Comparison of ENCODE assay signal across 25 mouse cellular contexts in genomic region chr1:184068971-184069370, GRCm38 (mm10). TPM values are rescaled to one million over a fixed set of nuclear protein-coding genes. Genes with fewer than 3 reads are reported as not detected.
DNase-seq lines count a peak whose midpoint lies in the region; ATAC-seq and TF ChIP-seq lines count a peak whose summit lies in the region.
"Had no signal": no experiment of that assay in that cellular context is flagged by ENCODE, and none has a peak within 500 bp of the region (broad histone marks: within the 10 kb centered on the region; RNA-seq: fewer than 3 reads in every experiment).

No protein-coding gene starts in this region.

- no peaks in the 10 kb centered on the region for H3K9me3 ChIP-seq in liver, embryonic 11.5 days (ENCODE audit: control insufficient read depth, low read length)
- H3K9me3 ChIP-seq in MEL (replicated peaks; ENCODE audit: insufficient read depth, low read length) = no peaks in the 10 kb centered on the region
- H3K9me3 ChIP-seq: forebrain, embryonic 10.5 days; forebrain, embryonic 13.5 days; heart, embryonic 13.5 days; hindbrain, embryonic 15.5 days had no signal

- peak; percentile 51 to 67 for TF ChIP-seq EP300 in MEL (IDR thresholded peaks at IDR 0.05; ENCODE audit: low read depth in 1 of 2, low read length in 2 of 2)

- peaks cover 14% of the 10 kb centered on the region for H3K36me3 ChIP-seq in liver, adult 2 months (ENCODE audit: control insufficient read depth, insufficient read depth, low read length)
- H3K36me3 ChIP-seq in liver, embryonic 11.5 days (ENCODE audit: control insufficient read depth, insufficient read depth, low read length) = peaks cover 4% of the 10 kb centered on the region; the same call in 1 of the 2 replicates
- H3K36me3 ChIP-seq in MEL (ENCODE audit: control insufficient read depth in 1 of 2, insufficient read depth in 2 of 2, low read length in 2 of 2) = peaks cover 0 to 15% of the 10 kb centered on the region in 2 experiments; a peak in 2 of 4 replicates
- H3K36me3 ChIP-seq: G1E; hindbrain, embryonic 15.5 days had no signal

- no peak for TF ChIP-seq POLR2A in liver, adult 2 months (IDR thresholded peaks at IDR 0.05; ENCODE audit: extremely low read depth, insufficient read depth, low read length)
- no peak for TF ChIP-seq POLR2A in MEL (IDR thresholded peaks at IDR 0.05; ENCODE audit: control insufficient read depth in 1 of 2, insufficient read depth in 1 of 2, low read depth in 1 of 2, low read length in 2 of 2, poor library complexity in 1 of 2)

- no peak for TF ChIP-seq CTCF in liver, adult 2 months (IDR thresholded peaks at IDR 0.05; ENCODE audit: low read depth, low read length)
- no peak for TF ChIP-seq CTCF in MEL (IDR thresholded peaks at IDR 0.05 in 2 of 3, conservative IDR thresholded peaks at IDR 0.05 in 1 of 3; ENCODE audit: control insufficient read depth in 1 of 3, insufficient read depth in 1 of 3, low read depth in 2 of 3, low read length in 3 of 3, poor library complexity in 1 of 3, severe bottlenecking in 1 of 3)

- peak; percentile 78 for DNase-seq in heart, adult 11 months
- no peak for DNase-seq in heart, postnatal 25 days (ENCODE audit: low spot score)
- no peak for DNase-seq in liver, adult 2 months (ENCODE audit: extremely low read depth, low read depth, low spot score)
- no peak for DNase-seq in liver, embryonic 11.5 days (ENCODE audit: low spot score)
- DNase-seq in MEL (ENCODE audit: low read depth, low spot score) = peak; percentile 66
- DNase-seq in T-cell, adult 2 months (ENCODE audit: low spot score) = peak; percentile 65
- DNase-seq in frontal cortex, adult 2 months (ENCODE audit: extremely low spot score in 1 of 2, low spot score in 1 of 2) = no peak
- DNase-seq: adrenal gland, adult 8-10 months; adrenal gland, postnatal 25 days; cerebellum, adult 18-20 months; cerebellum, adult 9-10 months; cerebellum, postnatal 14 days; gastrocnemius, postnatal 36 days; heart, postnatal 14 days; kidney, adult 2 months had no signal

- intact Hi-C loops in heart, postnatal 25 days (cut with DNase I) = no loop called here

- peaks cover 9% of the 10 kb centered on the region; the same call in 1 of the 2 replicates for H3K79me2 ChIP-seq in liver, adult 2 months (ENCODE audit: control insufficient read depth, insufficient read depth, low read length)
- H3K79me2 ChIP-seq in MEL (ENCODE audit: control insufficient read depth, insufficient read depth, low read length, poor library complexity) = no peaks in the 10 kb centered on the region

- no peak overlapping the region for H3K4me3 ChIP-seq in liver, adult 2 months (ENCODE audit: insufficient read depth, low read depth, low read length)
- H3K4me3 ChIP-seq in liver, embryonic 11.5 days (ENCODE audit: low read depth, low read length) = no peak overlapping the region
- H3K4me3 ChIP-seq in MEL (ENCODE audit: control insufficient read depth in 1 of 2, insufficient read depth in 1 of 2, low read depth in 2 of 2, low read length in 2 of 2) = peak overlapping the region in 1 of 2 experiments; percentile 29; a peak in 1 of 4 replicates
- H3K4me3 ChIP-seq: forebrain, embryonic 10.5 days; forebrain, embryonic 13.5 days; heart, embryonic 13.5 days; hindbrain, embryonic 15.5 days had no signal

- H3K27ac ChIP-seq in liver, adult 2 months (replicated peaks; ENCODE audit: insufficient read depth, low read depth, low read length) = peak overlapping the region; percentile 57
- no peak overlapping the region for H3K27ac ChIP-seq in liver, embryonic 11.5 days (ENCODE audit: low read depth, low read length)
- H3K27ac ChIP-seq in MEL (ENCODE audit: control insufficient read depth, low read depth, low read length) = peak overlapping the region; percentile 50
- H3K27ac ChIP-seq: forebrain, embryonic 10.5 days; forebrain, embryonic 13.5 days; heart, embryonic 13.5 days; hindbrain, embryonic 15.5 days had no signal

- TF ChIP-seq RAD21 in MEL (IDR thresholded peaks at IDR 0.05; ENCODE audit: low read depth, low read length) = no peak

- no peak for ATAC-seq in liver, embryonic 11.5 days (replicated peaks; ENCODE audit: low FRiP score)
- ATAC-seq: activated CD4-positive, CD25-positive, alpha-beta regulatory T cell, adult 4 months; forebrain, embryonic 13.5 days; forebrain, embryonic 16.5 days; intestine, postnatal 0 days had no signal

- no peak overlapping the region for H3K9ac ChIP-seq in liver, adult 2 months (ENCODE audit: low read depth, low read length)
- H3K9ac ChIP-seq in liver, embryonic 11.5 days (ENCODE audit: low read depth, low read length) = no peak overlapping the region
- peak overlapping the region; percentile 35 for H3K9ac ChIP-seq in MEL (ENCODE audit: control insufficient read depth, low read depth, low read length, poor library complexity, severe bottlenecking)
- H3K9ac ChIP-seq: forebrain, embryonic 13.5 days; heart, embryonic 13.5 days; hindbrain, embryonic 15.5 days had no signal

- WGBS in liver, adult 2 months = 92% methylated on average over 12 of the region's 12 CpGs
- WGBS in liver, embryonic 11.5 days = 75% methylated on average over 12 of the region's 12 CpGs

- no peaks in the 10 kb centered on the region for H3K27me3 ChIP-seq in liver, adult 2 months (ENCODE audit: control insufficient read depth, insufficient read depth, low read length)
- H3K27me3 ChIP-seq in liver, embryonic 11.5 days (replicated peaks; ENCODE audit: control insufficient read depth, insufficient read depth, low read length) = no peaks in the 10 kb centered on the region
- H3K27me3 ChIP-seq in MEL (ENCODE audit: control insufficient read depth in 1 of 2, insufficient read depth in 2 of 2, low read length in 2 of 2) = no peaks in the 10 kb centered on the region
- H3K27me3 ChIP-seq: CH12.LX; forebrain, embryonic 13.5 days; heart, embryonic 13.5 days; hindbrain, embryonic 15.5 days had no signal

- H3K4me2 ChIP-seq in liver, embryonic 11.5 days = no peak overlapping the region
- H3K4me2 ChIP-seq: forebrain, embryonic 13.5 days; heart, embryonic 13.5 days; hindbrain, embryonic 15.5 days had no signal

- H3K4me1 ChIP-seq in liver, adult 2 months (ENCODE audit: control insufficient read depth, insufficient read depth, low read length) = peaks cover 15% of the 10 kb centered on the region
- peaks cover 4% of the 10 kb centered on the region; the same call in 1 of the 2 replicates for H3K4me1 ChIP-seq in liver, embryonic 11.5 days (replicated peaks; ENCODE audit: control insufficient read depth, insufficient read depth, low read length)
- H3K4me1 ChIP-seq in MEL (ENCODE audit: control insufficient read depth in 1 of 2, insufficient read depth in 2 of 2, low read length in 2 of 2) = peaks cover 5 to 28% of the 10 kb centered on the region in 2 experiments

TF ChIP-seq in MEL, 35 proteins besides CTCF, POLR2A, EP300 and RAD21:
- no peak for TF ChIP-seq TBP (IDR thresholded peaks at IDR 0.05; ENCODE audit: low read depth, low read length)
- peak; percentile 21; the same call in 1 of the 2 replicates for TF ChIP-seq TCF12 (IDR thresholded peaks at IDR 0.05; ENCODE audit: low read depth, low read length)
TF ChIP-seq in MEL: peak in this region for 1.

RNA-seq across cellular contexts. Expression of gene 1700056E22Rik, which starts 34.9 kb away (rescaled TPM):
- total RNA-seq in heart, postnatal 25 days (2021) = under 1 TPM; 0.75 to 0.86 TPM
- 0.27 and 0.28 TPM in 2 replicates for total RNA-seq in liver, adult 2 months (2014; rRNA removed)
- polyA plus RNA-seq in liver, adult 2 months (2012; rRNA removed) = 0.83 and 0.99 TPM in 2 replicates
- polyA plus RNA-seq in liver, embryonic 11.5 days (2014; fragmentation: Nextera tagmentation; extraction: Ambion mirVana) = 0.70 and 0.95 TPM in 2 replicates
- 0.16 and 0.35 TPM in 2 replicates for total RNA-seq in MEL (2012; rRNA removed)
- polyA plus RNA-seq in MEL (2012; ENCODE audit: insufficient read depth in 1 of 2, insufficient read length in 2 of 2, low read depth in 1 of 2, low replicate concordance in 2 of 2, missing spikeins in 1 of 2) = 1 to 10 TPM in 1 of 2 experiments, not detected in 1; 1.1 TPM
- 0.28 and 0.57 TPM in 2 replicates for polyA plus RNA-seq in frontal cortex, adult 2 months (2012; rRNA removed)
- total RNA-seq: G1E; granulocyte monocyte progenitor cell, adult 5-6 weeks had no signal
- polyA plus RNA-seq: G1E had no signal

RNA-seq across cellular contexts. Expression of gene Dusp10, which starts 55.9 kb away (rescaled TPM):
- 1 to 10 TPM; 7.4 to 8.6 TPM for total RNA-seq in heart, postnatal 25 days (2021)
- 2.1 and 3.0 TPM in 2 replicates for total RNA-seq in liver, adult 2 months (2014; rRNA removed)
- polyA plus RNA-seq in liver, adult 2 months (2012; rRNA removed) = 4.5 and 6.5 TPM in 2 replicates
- polyA plus RNA-seq in liver, embryonic 11.5 days (2014; fragmentation: Nextera tagmentation; extraction: Ambion mirVana) = 5.4 and 6.1 TPM in 2 replicates
- total RNA-seq in MEL (2012; rRNA removed) = 1.4 TPM in 2 replicates
- 1 to 10 TPM in 1 of 2 experiments, not detected in 1; 2.3 TPM for polyA plus RNA-seq in MEL (2012; ENCODE audit: insufficient read depth in 1 of 2, insufficient read length in 2 of 2, low read depth in 1 of 2, low replicate concordance in 2 of 2, missing spikeins in 1 of 2)
- polyA plus RNA-seq in frontal cortex, adult 2 months (2012; rRNA removed) = 7.2 and 10.0 TPM in 2 replicates
- polyA plus RNA-seq: G1E had no signal

Comparison
In these comparisons a context has a peak if more than half of its experiments do, and no peak if none do; other contexts are left out.
1. DNase-seq: peak in heart, adult 11 months (single experiment), MEL (single experiment) and T-cell, adult 2 months (single experiment); none in heart, postnatal 25 days (single experiment), liver, adult 2 months (single experiment), liver, embryonic 11.5 days (single experiment) and frontal cortex, adult 2 months (0 of 2).